Comparison of ENCODE assay signal across 9 mouse cellular contexts in genomic region chr10:107662372-107663065, GRCm38 (mm10). TPM values are rescaled to one million over a fixed set of nuclear protein-coding genes. Genes with fewer than 3 reads are reported as not detected.
DNase-seq lines count a peak whose midpoint lies in the region; ATAC-seq lines count a peak whose summit lies in the region.
"Had no signal": no experiment of that assay in that cellular context is flagged by ENCODE, and none has a peak within 500 bp of the region (broad histone marks: within the 10 kb centered on the region; RNA-seq: fewer than 3 reads in every experiment).

No protein-coding gene starts in this region.

- H3K27me3 ChIP-seq in embryonic facial prominence, embryonic 11.5 days (ENCODE audit: control insufficient read depth, insufficient read depth, low read length), result no peaks in the 10 kb centered on the region
- H3K27me3 ChIP-seq in midbrain, embryonic 13.5 days, result no peaks in the 10 kb centered on the region

- no peak overlapping the region for H3K4me3 ChIP-seq in embryonic facial prominence, embryonic 11.5 days (ENCODE audit: low read depth, low read length)
- no peak overlapping the region for H3K4me3 ChIP-seq in midbrain, embryonic 13.5 days (replicated peaks)

- 53% methylated on average over 5 of the region's 5 CpGs for WGBS in embryonic facial prominence, embryonic 11.5 days
- 46% methylated on average over 5 of the region's 5 CpGs for WGBS in midbrain, embryonic 13.5 days

- H3K4me1 ChIP-seq in embryonic facial prominence, embryonic 11.5 days (ENCODE audit: control insufficient read depth, insufficient read depth, low read length), result no peaks in the 10 kb centered on the region
- 0 out of 2 replicates have a peak, but pooled peaks cover 4% of the 10 kb centered on the region for H3K4me1 ChIP-seq in midbrain, embryonic 13.5 days (replicated peaks)

- H3K9me3 ChIP-seq in embryonic facial prominence, embryonic 11.5 days (replicated peaks; ENCODE audit: control insufficient read depth, low read length), result no peaks in the 10 kb centered on the region
- no peaks in the 10 kb centered on the region for H3K9me3 ChIP-seq in midbrain, embryonic 13.5 days

- ATAC-seq in embryonic facial prominence, embryonic 11.5 days (replicated peaks; ENCODE audit: insufficient number of reproducible peaks, low FRiP score, low TSS enrichment, low read depth), result no peak
- peak; percentile 80; the same call in 1 of the 2 replicates for ATAC-seq in midbrain, embryonic 13.5 days
- ATAC-seq in monocyte, adult 5-6 weeks (replicated peaks; ENCODE audit: insufficient number of reproducible peaks, low FRiP score, low TSS enrichment, poor library complexity, severe bottlenecking), result no peak

- no peaks in the 10 kb centered on the region for H3K36me3 ChIP-seq in embryonic facial prominence, embryonic 11.5 days (replicated peaks; ENCODE audit: control insufficient read depth, insufficient read depth, low read depth, low read length)
- H3K36me3 ChIP-seq in midbrain, embryonic 13.5 days, result no peaks in the 10 kb centered on the region

- H3K27ac ChIP-seq in embryonic facial prominence, embryonic 11.5 days (replicated peaks; ENCODE audit: low read depth, low read length), result no peak overlapping the region
- no peak overlapping the region for H3K27ac ChIP-seq in midbrain, embryonic 13.5 days
- H3K27ac ChIP-seq: macrophage had no signal

- DNase-seq in left cerebral cortex, adult 11 months (ENCODE audit: low spot score), result peak; percentile 22
- no peak for DNase-seq in left cerebral cortex, adult 8-10 months (ENCODE audit: low spot score in 2 of 2)
- DNase-seq in embryonic facial prominence, embryonic 11.5 days (ENCODE audit: low spot score), result peak; percentile 62
- DNase-seq in layer of hippocampus, adult 18-20 months (ENCODE audit: low spot score in 2 of 2), result peak; percentile 49 to 75
- no peak for DNase-seq in spleen, postnatal 14 days (ENCODE audit: low spot score in 2 of 2)
- DNase-seq in thymus, postnatal 14 days, result no peak

- H3K4me2 ChIP-seq in embryonic facial prominence, embryonic 11.5 days (ENCODE audit: low read depth, low read length), result no peak overlapping the region
- no peak overlapping the region for H3K4me2 ChIP-seq in midbrain, embryonic 13.5 days (replicated peaks)

- no peak overlapping the region for H3K9ac ChIP-seq in embryonic facial prominence, embryonic 11.5 days (replicated peaks; ENCODE audit: low read length)
- H3K9ac ChIP-seq in midbrain, embryonic 13.5 days (replicated peaks), result no peak overlapping the region

RNA-seq across cellular contexts. Expression of gene Ptprq, which starts 57.3 kb away (rescaled TPM):
- total RNA-seq in left cerebral cortex, adult 8-10 months (2022), result under 1 TPM in 3 of 4 experiments, not detected in 1; 0.11 to 0.25 (median 0.23) TPM
- 0.07 and 0.08 TPM in 2 replicates for polyA plus RNA-seq in embryonic facial prominence, embryonic 11.5 days (2014; fragmentation: Nextera tagmentation; extraction: Ambion mirVana)
- total RNA-seq in layer of hippocampus, adult 18-20 months (2021), result under 1 TPM; 0.13 to 0.22 TPM
- polyA plus RNA-seq in midbrain, embryonic 13.5 days (2015; fragmentation: Nextera tagmentation; extraction: Ambion mirVana), result 0.18 and 0.39 TPM in 2 replicates
- 0.19 TPM in 1 of 3 replicates, not detected in the others for total RNA-seq in monocyte, adult 5-6 weeks (2017)
- polyA plus RNA-seq: macrophage had no signal

Comparison
In these comparisons a context has a peak if more than half of its experiments do, and no peak if none do; other contexts are left out.
1. DNase-seq: peak in left cerebral cortex, adult 11 months (single experiment), embryonic facial prominence, embryonic 11.5 days (single experiment) and layer of hippocampus, adult 18-20 months (2 of 2); none in left cerebral cortex, adult 8-10 months (0 of 2), spleen, postnatal 14 days (0 of 2) and thymus, postnatal 14 days (single experiment).